Mouse (Mus musculus) ES-E14 (cell line): ENCODE data around the gene Krt82.

Source experiments
- MAFK ChIP-seq: IDR thresholded peaks from 2 replicates; pipeline ENCODE4 v1.6.1; 2014; ENCODE audit warnings: mild to moderate bottlenecking, low read depth, low read length, inconsistent platforms; ENCODE audit not compliant: insufficient read depth
- ZNF384 ChIP-seq: IDR thresholded peaks from 2 replicates; pipeline ENCODE4 v1.6.1; 2012; ENCODE audit warnings: low read depth, low read length, inconsistent platforms

- TF ChIP-seq MAFK = no peak
- TF ChIP-seq ZNF384 = no peak
Measured at GRCm38 (mm10) chr15:101493713-101494112, 56.8 kb downstream of the Krt82 start.
